Mouse (Mus musculus): ENCODE results near the gene Tmem217. TPM values are rescaled to one million over a fixed set of nuclear protein-coding genes. Genes with fewer than 3 reads are reported as not detected.

Tmem217 gene
- polyA plus RNA-seq, 1 experiment: 396 TPM

GRCm38 (mm10) chr17:29565521-29565920 is 13.3 kb upstream of the Tmem217 start:
- no peaks in the 10 kb centered on the region; the same call in 1 of the 2 replicates for H3K36me3 ChIP-seq (ENCODE audit: control insufficient read depth, insufficient read depth, low read length)

GRCm38 (mm10) chr17:29558476-29558875 is 6.3 kb upstream of the Tmem217 start:
- TF ChIP-seq POLR2A (IDR thresholded peaks at IDR 0.05; ENCODE audit: control insufficient read depth, low read depth, low read length) (no peak), CTCF (IDR thresholded peaks at IDR 0.05; ENCODE audit: control insufficient read depth, insufficient read depth, insufficient replicate concordance, low read depth, low read length) (no peak)
- Histone ChIP-seq H3K36me3 (ENCODE audit: control insufficient read depth, insufficient read depth, low read length) (no peaks in the 10 kb centered on the region), H3K27me3 (ENCODE audit: control insufficient read depth, insufficient read depth, low read length) (no peaks in the 10 kb centered on the region), H3K27ac (ENCODE audit: control insufficient read depth, insufficient read depth, low read depth, low read length) (no peak overlapping the region), H3K4me1 (ENCODE audit: control insufficient read depth, insufficient read depth, low read length) (no peaks in the 10 kb centered on the region), H3K4me3 (ENCODE audit: control insufficient read depth, low read depth, low read length) (no peak overlapping the region)

More at GRCm38 (mm10) chr17:29565521-29565920, 13.3 kb upstream of the Tmem217 start:
- Histone ChIP-seq H3K27ac (ENCODE audit: control insufficient read depth, insufficient read depth, low read depth, low read length) (no peak overlapping the region), H3K27me3 (ENCODE audit: control insufficient read depth, insufficient read depth, low read length) (no peaks in the 10 kb centered on the region), H3K4me1 (ENCODE audit: control insufficient read depth, insufficient read depth, low read length) (no peaks in the 10 kb centered on the region), H3K4me3 (ENCODE audit: control insufficient read depth, low read depth, low read length) (no peak overlapping the region)
- TF ChIP-seq POLR2A (IDR thresholded peaks at IDR 0.05; ENCODE audit: control insufficient read depth, low read depth, low read length) (no peak), CTCF (IDR thresholded peaks at IDR 0.05; ENCODE audit: control insufficient read depth, insufficient read depth, insufficient replicate concordance, low read depth, low read length) (no peak)

- H3K36me3 ChIP-seq (ENCODE audit: control insufficient read depth, insufficient read depth, low read length): no peaks in the 10 kb centered on the region
- H3K27ac ChIP-seq (ENCODE audit: control insufficient read depth, insufficient read depth, low read depth, low read length): no peak overlapping the region
- no peak for TF ChIP-seq CTCF (IDR thresholded peaks at IDR 0.05; ENCODE audit: control insufficient read depth, insufficient read depth, insufficient replicate concordance, low read depth, low read length)
- TF ChIP-seq POLR2A (IDR thresholded peaks at IDR 0.05; ENCODE audit: control insufficient read depth, low read depth, low read length): no peak
- H3K27me3 ChIP-seq (ENCODE audit: control insufficient read depth, insufficient read depth, low read length): no peaks in the 10 kb centered on the region
- no peaks in the 10 kb centered on the region for H3K4me1 ChIP-seq (ENCODE audit: control insufficient read depth, insufficient read depth, low read length)
- no peak overlapping the region for H3K4me3 ChIP-seq (ENCODE audit: control insufficient read depth, low read depth, low read length)
Observed at GRCm38 (mm10) chr17:29556893-29557292, 4.7 kb upstream of the Tmem217 start.

- Histone ChIP-seq H3K4me1 (ENCODE audit: control insufficient read depth, insufficient read depth, low read length) (no peaks in the 10 kb centered on the region), H3K4me3 (ENCODE audit: control insufficient read depth, low read depth, low read length) (no peak overlapping the region), H3K36me3 (ENCODE audit: control insufficient read depth, insufficient read depth, low read length) (no peaks in the 10 kb centered on the region), H3K27me3 (ENCODE audit: control insufficient read depth, insufficient read depth, low read length) (no peaks in the 10 kb centered on the region), H3K27ac (ENCODE audit: control insufficient read depth, insufficient read depth, low read depth, low read length) (no peak overlapping the region)
- TF ChIP-seq POLR2A (IDR thresholded peaks at IDR 0.05; ENCODE audit: control insufficient read depth, low read depth, low read length) (no peak), CTCF (IDR thresholded peaks at IDR 0.05; ENCODE audit: control insufficient read depth, insufficient read depth, insufficient replicate concordance, low read depth, low read length) (no peak)
Observed at GRCm38 (mm10) chr17:29556456-29556855, 4.3 kb upstream of the Tmem217 start.

- Histone ChIP-seq H3K27me3 (ENCODE audit: control insufficient read depth, insufficient read depth, low read length) (no peaks in the 10 kb centered on the region), H3K27ac (ENCODE audit: control insufficient read depth, insufficient read depth, low read depth, low read length) (no peak overlapping the region), H3K4me1 (ENCODE audit: control insufficient read depth, insufficient read depth, low read length) (peaks cover 5% of the 10 kb centered on the region), H3K4me3 (ENCODE audit: control insufficient read depth, low read depth, low read length) (no peak overlapping the region), H3K36me3 (ENCODE audit: control insufficient read depth, insufficient read depth, low read length) (no peaks in the 10 kb centered on the region)
- TF ChIP-seq CTCF (IDR thresholded peaks at IDR 0.05; ENCODE audit: control insufficient read depth, insufficient read depth, insufficient replicate concordance, low read depth, low read length): no peak
Observed at GRCm38 (mm10) chr17:29554176-29554575, 2.0 kb upstream of the Tmem217 start.

DNA sequence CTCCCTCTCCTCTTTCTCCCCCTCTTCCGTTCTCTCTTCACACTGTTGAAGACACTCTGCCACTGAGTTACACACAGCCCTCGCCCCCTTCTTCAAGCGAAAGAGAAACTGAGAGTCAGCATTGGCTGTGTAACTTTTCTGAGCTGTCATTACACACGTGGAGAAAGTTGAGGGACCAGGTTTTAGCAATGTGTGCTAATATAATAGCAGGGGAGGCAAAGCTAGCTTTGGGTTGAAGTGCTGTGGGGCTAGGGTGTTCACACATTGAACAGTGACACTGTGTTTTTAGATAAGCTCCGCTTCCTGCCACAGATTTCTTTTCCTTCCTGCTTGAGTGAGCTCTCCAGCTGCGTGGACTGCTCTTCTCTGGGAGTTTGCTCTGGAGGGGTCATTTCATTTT is 1.2 kb downstream of the Tmem217 start:
- Histone ChIP-seq H3K4me3 (ENCODE audit: control insufficient read depth, low read depth, low read length) (no peak overlapping the region), H3K36me3 (ENCODE audit: control insufficient read depth, insufficient read depth, low read length) (no peaks in the 10 kb centered on the region), H3K4me1 (ENCODE audit: control insufficient read depth, insufficient read depth, low read length) (peaks cover 5% of the 10 kb centered on the region), H3K27me3 (ENCODE audit: control insufficient read depth, insufficient read depth, low read length) (no peaks in the 10 kb centered on the region), H3K27ac (ENCODE audit: control insufficient read depth, insufficient read depth, low read depth, low read length) (no peak overlapping the region)
- TF ChIP-seq POLR2A (IDR thresholded peaks at IDR 0.05; ENCODE audit: control insufficient read depth, low read depth, low read length) (no peak), CTCF (IDR thresholded peaks at IDR 0.05; ENCODE audit: control insufficient read depth, insufficient read depth, insufficient replicate concordance, low read depth, low read length) (no peak)

GRCm38 (mm10) chr17:29549543-29550428 is 2.4 kb downstream of the Tmem217 start, which contains the start of the genes Gm17657 and Tbc1d22b:
Gm17657 (minus strand) TSS chr17:29549638.
Tbc1d22b (plus strand) TSS chr17:29549785.
- peak within 1 kb of the TSS; percentile 87 for H3K4me3 ChIP-seq (ENCODE audit: control insufficient read depth, low read depth, low read length)
- TF ChIP-seq CTCF (IDR thresholded peaks at IDR 0.05; ENCODE audit: control insufficient read depth, insufficient read depth, insufficient replicate concordance, low read depth, low read length) (no peak), POLR2A (IDR thresholded peaks at IDR 0.05; ENCODE audit: control insufficient read depth, low read depth, low read length) (peak; percentile 67; the same call in 1 of the 2 replicates)

More at GRCm38 (mm10) chr17:29549543-29550428, 2.4 kb downstream of the Tmem217 start, which contains the start of the genes Gm17657 and Tbc1d22b:
- Histone ChIP-seq H3K4me1 (ENCODE audit: control insufficient read depth, insufficient read depth, low read length) (peaks cover 5% of the 10 kb centered on the region), H3K27ac (ENCODE audit: control insufficient read depth, insufficient read depth, low read depth, low read length) (peak within 1 kb of the TSS; percentile 59), H3K27me3 (ENCODE audit: control insufficient read depth, insufficient read depth, low read length) (no peaks in the 10 kb centered on the region), H3K36me3 (ENCODE audit: control insufficient read depth, insufficient read depth, low read length) (no peaks in the 10 kb centered on the region)

Measured in testis, adult 2 months (tissue).